Mouse (Mus musculus): ENCODE data around the gene Tns2. TPM values are rescaled to one million over a fixed set of nuclear protein-coding genes. Genes with fewer than 3 reads are reported as not detected.

Gene Tns2
- total and polyA plus RNA-seq, 2 experiments from 2014 or later, result 5.5 to 9.2 TPM

DNA sequence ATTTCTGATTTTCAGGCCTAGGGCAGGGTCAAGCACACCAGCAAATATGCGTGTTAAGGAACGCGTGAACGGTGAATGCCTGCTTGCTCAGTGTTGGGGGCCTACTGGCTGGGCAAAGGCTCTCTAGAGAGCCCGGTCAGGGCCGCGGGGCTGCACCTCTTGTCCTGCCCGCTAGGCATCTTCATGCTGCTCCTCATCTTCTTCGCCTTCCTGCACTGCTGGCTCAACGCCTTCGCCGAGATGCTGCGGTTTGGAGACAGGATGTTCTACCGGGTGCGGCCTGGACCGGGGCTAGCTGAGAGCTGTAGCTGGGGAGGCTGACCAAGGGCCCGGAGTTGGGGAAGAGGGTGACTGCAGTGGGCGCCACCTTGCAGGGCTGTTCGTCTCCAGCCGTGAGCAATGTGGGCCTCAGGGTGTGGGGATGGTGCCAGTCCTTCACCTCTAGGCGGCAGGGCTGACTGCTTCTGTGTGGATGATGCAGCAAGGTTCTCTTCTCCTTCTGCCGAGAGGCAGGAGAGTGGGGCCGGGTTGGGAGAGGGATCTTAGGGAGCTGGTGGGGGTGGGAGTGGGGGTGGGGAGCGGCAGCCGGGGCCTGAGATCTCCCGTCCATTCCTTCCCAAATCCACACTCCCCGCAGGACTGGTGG is 60.3 kb downstream of the Tns2 start:
- no peak for DNase-seq (ENCODE audit: low spot score)
- Histone ChIP-seq H3K9ac (replicated peaks; ENCODE audit: low read length) (no peak overlapping the region), H3K9me3 (ENCODE audit: low read length) (no peaks in the 10 kb centered on the region), H3K27ac (no peak overlapping the region), H3K4me2 (ENCODE audit: low read depth, low read length) (no peak overlapping the region), H3K36me3 (ENCODE audit: insufficient read depth, low read length) (no peaks in the 10 kb centered on the region), H3K4me3 (ENCODE audit: low read length) (no peak overlapping the region), H3K27me3 (ENCODE audit: insufficient read depth, low read length) (no peaks in the 10 kb centered on the region), H3K4me1 (ENCODE audit: insufficient read depth, low read length) (0 out of 2 replicates have a peak, but pooled peaks cover 4% of the 10 kb centered on the region)
- 69% methylated on average over 27 of the region's 27 CpGs for WGBS
- ATAC-seq, result no peak
- TF ChIP-seq CTCF (IDR thresholded peaks at IDR 0.05; ENCODE audit: low read depth), result no peak

DNA sequence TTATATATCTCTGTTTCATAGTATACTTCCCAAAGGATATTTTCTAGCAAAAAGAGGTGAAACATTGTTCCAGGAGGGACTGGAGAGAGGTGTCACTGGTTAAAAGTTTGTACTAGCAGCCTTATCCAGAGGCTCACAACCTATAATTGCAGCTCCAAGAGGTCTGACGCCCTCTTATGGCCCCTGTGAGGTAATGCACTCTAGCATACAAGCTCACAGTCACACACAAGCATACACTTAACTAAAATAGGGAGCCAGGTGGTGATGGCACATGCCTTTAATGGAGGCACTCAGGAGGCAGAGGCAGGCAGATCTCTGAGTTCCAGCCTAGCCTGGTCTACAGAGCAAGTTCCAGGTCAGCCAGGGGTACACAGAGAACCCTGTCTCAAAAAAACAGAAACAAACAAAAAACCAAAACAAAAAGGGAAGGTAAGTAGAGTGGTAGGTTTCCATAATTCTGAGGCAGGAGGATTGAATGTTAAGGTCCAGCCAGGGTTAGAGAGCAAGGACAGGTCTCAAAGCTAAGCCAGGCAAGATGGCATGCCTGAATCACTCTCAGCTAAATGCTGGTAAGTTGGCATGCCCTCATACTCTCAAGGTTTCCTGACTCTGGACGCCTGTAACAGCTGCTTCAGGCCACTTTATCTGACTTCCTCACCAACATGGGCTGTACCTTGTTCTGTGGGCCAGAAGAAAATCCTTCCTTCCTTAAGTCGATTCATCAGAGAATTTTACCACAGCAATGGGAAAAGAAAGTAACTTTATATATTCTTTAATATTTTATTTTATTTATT is 63.9 kb downstream of the Tns2 start:
- Histone ChIP-seq H3K27me3 (ENCODE audit: insufficient read depth, low read length) (no peaks in the 10 kb centered on the region), H3K27ac (no peak overlapping the region), H3K4me1 (ENCODE audit: insufficient read depth, low read length) (no peaks in the 10 kb centered on the region), H3K4me2 (ENCODE audit: low read depth, low read length) (no peak overlapping the region), H3K9me3 (ENCODE audit: low read length) (no peaks in the 10 kb centered on the region), H3K36me3 (ENCODE audit: insufficient read depth, low read length) (no peaks in the 10 kb centered on the region), H3K9ac (replicated peaks; ENCODE audit: low read length) (no peak overlapping the region), H3K4me3 (ENCODE audit: low read length) (no peak overlapping the region)
- 72% methylated on average over 3 of the region's 3 CpGs for WGBS
- DNase-seq (ENCODE audit: low spot score), result no peak
- no peak for TF ChIP-seq CTCF (IDR thresholded peaks at IDR 0.05; ENCODE audit: low read depth)
- no peak for ATAC-seq

DNA sequence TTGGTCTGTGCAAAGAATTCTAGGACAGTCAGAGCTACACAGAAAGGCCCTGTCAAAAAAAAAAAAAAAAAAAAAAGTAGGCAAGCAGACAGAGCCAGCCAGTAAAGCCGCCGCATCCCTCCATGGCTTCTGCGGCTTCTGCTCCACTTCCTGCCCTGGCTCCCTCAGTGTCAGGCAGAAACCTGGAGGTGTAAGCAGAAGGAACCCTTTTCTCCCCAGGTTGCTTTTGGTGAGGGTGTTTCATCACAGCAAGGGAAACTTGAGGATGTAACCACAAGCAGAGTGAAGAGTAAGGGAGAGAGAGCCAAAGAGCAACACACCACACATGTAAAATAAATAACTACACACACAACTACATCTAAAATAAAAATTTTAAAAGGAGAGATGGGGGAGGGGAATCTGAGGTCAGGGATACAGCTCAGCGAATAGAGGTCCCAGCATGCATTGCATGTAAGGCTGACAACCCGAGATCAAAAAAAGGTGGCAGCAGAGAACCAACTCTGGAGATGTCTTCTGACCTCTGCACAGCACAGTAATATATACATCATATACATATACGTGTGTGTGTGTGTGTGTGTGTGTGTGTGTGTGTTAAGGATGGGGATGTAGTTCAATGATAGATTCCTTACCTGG is 65.4 kb downstream of the Tns2 start:
- no peak overlapping the region for H3K27ac ChIP-seq
- no peak overlapping the region for H3K4me3 ChIP-seq (ENCODE audit: low read length)
- no peak overlapping the region for H3K4me2 ChIP-seq (ENCODE audit: low read depth, low read length)
- H3K27me3 ChIP-seq (ENCODE audit: insufficient read depth, low read length), result no peaks in the 10 kb centered on the region
- no peak for TF ChIP-seq CTCF (IDR thresholded peaks at IDR 0.05; ENCODE audit: low read depth)
- no peak overlapping the region for H3K9ac ChIP-seq (replicated peaks; ENCODE audit: low read length)
- H3K4me1 ChIP-seq (ENCODE audit: insufficient read depth, low read length), result no peaks in the 10 kb centered on the region
- no peaks in the 10 kb centered on the region for H3K36me3 ChIP-seq (ENCODE audit: insufficient read depth, low read length)
- DNase-seq (ENCODE audit: low spot score), result no peak
- no peak for ATAC-seq
- no peaks in the 10 kb centered on the region for H3K9me3 ChIP-seq (ENCODE audit: low read length)
- WGBS, result 49% methylated on average over 6 of the region's 6 CpGs

Other genes starting within 250 kb of the Tns2 start
- gene Krt1, start 249.6 kb upstream of the Tns2 start, total RNA-seq (2014; rRNA removed), result 7.5 and 13.7 TPM in 2 replicates
- 18.2 and 19.4 TPM in 2 replicates for gene Krt1, start 249.6 kb upstream of the Tns2 start, polyA plus RNA-seq (2015; fragmentation: Nextera tagmentation; extraction: Ambion mirVana)
- gene Krt77, start 230.7 kb upstream of the Tns2 start, total RNA-seq (2014; rRNA removed), result 0.22 and 0.68 TPM in 2 replicates
- 0.49 and 1.2 TPM in 2 replicates for gene Krt77, start 230.7 kb upstream of the Tns2 start, polyA plus RNA-seq (2015; fragmentation: Nextera tagmentation; extraction: Ambion mirVana)
- 0.05 TPM in 1 of 2 replicates, not detected in the other for gene Krt76, start 207.5 kb upstream of the Tns2 start, total RNA-seq (2014; rRNA removed)
- 0.08 TPM in 1 of 2 replicates, not detected in the other for gene Krt76, start 207.5 kb upstream of the Tns2 start, polyA plus RNA-seq (2015; fragmentation: Nextera tagmentation; extraction: Ambion mirVana)
- not detected in 2 replicates for gene Krt4, start 175.7 kb upstream of the Tns2 start, total RNA-seq (2014; rRNA removed)
- gene Krt4, start 175.7 kb upstream of the Tns2 start, polyA plus RNA-seq (2015; fragmentation: Nextera tagmentation; extraction: Ambion mirVana), result not detected in 2 replicates
- 0.21 and 0.65 TPM in 2 replicates for gene Krt79, start 160.1 kb upstream of the Tns2 start, total RNA-seq (2014; rRNA removed)
- 0.50 and 0.52 TPM in 2 replicates for gene Krt79, start 160.1 kb upstream of the Tns2 start, polyA plus RNA-seq (2015; fragmentation: Nextera tagmentation; extraction: Ambion mirVana)
- not detected in 2 replicates for gene Krt78, start 146.1 kb upstream of the Tns2 start, total RNA-seq (2014; rRNA removed)
- not detected in 2 replicates for gene Krt78, start 146.1 kb upstream of the Tns2 start, polyA plus RNA-seq (2015; fragmentation: Nextera tagmentation; extraction: Ambion mirVana)
- 2.6 and 4.1 TPM in 2 replicates for gene Krt8, start 95.9 kb upstream of the Tns2 start, total RNA-seq (2014; rRNA removed)
- gene Krt8, start 95.9 kb upstream of the Tns2 start, polyA plus RNA-seq (2015; fragmentation: Nextera tagmentation; extraction: Ambion mirVana), result 5.4 and 6.2 TPM in 2 replicates
- gene Krt18, start 72.2 kb upstream of the Tns2 start, total RNA-seq (2014; rRNA removed), result 3.4 and 5.0 TPM in 2 replicates
- gene Krt18, start 72.2 kb upstream of the Tns2 start, polyA plus RNA-seq (2015; fragmentation: Nextera tagmentation; extraction: Ambion mirVana), result 12.6 and 13.6 TPM in 2 replicates
- gene Eif4b, start 26.6 kb upstream of the Tns2 start, total RNA-seq (2014; rRNA removed), result 114 and 121 TPM in 2 replicates
- gene Eif4b, start 26.6 kb upstream of the Tns2 start, polyA plus RNA-seq (2015; fragmentation: Nextera tagmentation; extraction: Ambion mirVana), result 63.4 and 65.1 TPM in 2 replicates
- gene Spryd3, start 35.8 kb downstream of the Tns2 start, total RNA-seq (2014; rRNA removed), result 113 and 118 TPM in 2 replicates
- 98.6 and 110 TPM in 2 replicates for gene Spryd3, start 35.8 kb downstream of the Tns2 start, polyA plus RNA-seq (2015; fragmentation: Nextera tagmentation; extraction: Ambion mirVana)
- 5.6 and 12.8 TPM in 2 replicates for gene Igfbp6, start 43.9 kb downstream of the Tns2 start, total RNA-seq (2014; rRNA removed)
- 9.7 and 11.5 TPM in 2 replicates for gene Igfbp6, start 43.9 kb downstream of the Tns2 start, polyA plus RNA-seq (2015; fragmentation: Nextera tagmentation; extraction: Ambion mirVana)
- 0.16 TPM in 1 of 2 replicates, not detected in the other for gene Soat2, start 50.1 kb downstream of the Tns2 start, total RNA-seq (2014; rRNA removed)
- 0.09 TPM in 1 of 2 replicates, not detected in the other for gene Soat2, start 50.1 kb downstream of the Tns2 start, polyA plus RNA-seq (2015; fragmentation: Nextera tagmentation; extraction: Ambion mirVana)
- gene Zfp740, start 102.8 kb downstream of the Tns2 start, total RNA-seq (2014; rRNA removed), result 49.5 and 61.0 TPM in 2 replicates
- 33.8 and 37.7 TPM in 2 replicates for gene Zfp740, start 102.8 kb downstream of the Tns2 start, polyA plus RNA-seq (2015; fragmentation: Nextera tagmentation; extraction: Ambion mirVana)
- 56.9 and 67.2 TPM in 2 replicates for gene Csad, start 104.3 kb downstream of the Tns2 start, total RNA-seq (2014; rRNA removed)
- 41.8 and 43.1 TPM in 2 replicates for gene Csad, start 104.3 kb downstream of the Tns2 start, polyA plus RNA-seq (2015; fragmentation: Nextera tagmentation; extraction: Ambion mirVana)
- gene Itgb7, start 131.5 kb downstream of the Tns2 start, total RNA-seq (2014; rRNA removed), result 0.40 and 1.2 TPM in 2 replicates
- 1.3 and 2.1 TPM in 2 replicates for gene Itgb7, start 131.5 kb downstream of the Tns2 start, polyA plus RNA-seq (2015; fragmentation: Nextera tagmentation; extraction: Ambion mirVana)
- gene Rarg, start 157.1 kb downstream of the Tns2 start, total RNA-seq (2014; rRNA removed), result 8.8 and 11.4 TPM in 2 replicates
- 3.8 and 4.4 TPM in 2 replicates for gene Rarg, start 157.1 kb downstream of the Tns2 start, polyA plus RNA-seq (2015; fragmentation: Nextera tagmentation; extraction: Ambion mirVana)
- gene Gm9918, start 170.2 kb downstream of the Tns2 start, total RNA-seq (2014; rRNA removed), result not detected in 2 replicates
- 0.06 TPM in 1 of 2 replicates, not detected in the other for gene Gm9918, start 170.2 kb downstream of the Tns2 start, polyA plus RNA-seq (2015; fragmentation: Nextera tagmentation; extraction: Ambion mirVana)
- 50.7 and 52.3 TPM in 2 replicates for gene Mfsd5, start 179.0 kb downstream of the Tns2 start, total RNA-seq (2014; rRNA removed)
- 67.9 and 68.3 TPM in 2 replicates for gene Mfsd5, start 179.0 kb downstream of the Tns2 start, polyA plus RNA-seq (2015; fragmentation: Nextera tagmentation; extraction: Ambion mirVana)
- gene Espl1, start 195.9 kb downstream of the Tns2 start, total RNA-seq (2014; rRNA removed), result 5.3 and 7.3 TPM in 2 replicates
- gene Espl1, start 195.9 kb downstream of the Tns2 start, polyA plus RNA-seq (2015; fragmentation: Nextera tagmentation; extraction: Ambion mirVana), result 2.3 and 3.8 TPM in 2 replicates
- 119 and 139 TPM in 2 replicates for gene Pfdn5, start 225.7 kb downstream of the Tns2 start, total RNA-seq (2014; rRNA removed)
- 531 and 540 TPM in 2 replicates for gene Pfdn5, start 225.7 kb downstream of the Tns2 start, polyA plus RNA-seq (2015; fragmentation: Nextera tagmentation; extraction: Ambion mirVana)
- gene Myg1, start 231.3 kb downstream of the Tns2 start, total RNA-seq (2014; rRNA removed), result 56.5 and 58.0 TPM in 2 replicates
- gene Myg1, start 231.3 kb downstream of the Tns2 start, polyA plus RNA-seq (2015; fragmentation: Nextera tagmentation; extraction: Ambion mirVana), result 78.8 and 79.8 TPM in 2 replicates